Mouse (Mus musculus) myocyte (in vitro differentiated cells): ENCODE measurements around the gene Heg1.

Experiments used
- CEBPB ChIP-seq: IDR thresholded peaks from 2 replicates; pipeline ENCODE4 v1.6.1; 2011; ENCODE audit warnings: mild to moderate bottlenecking, moderate library complexity; ENCODE audit not compliant: poor library complexity, insufficient read depth, severe bottlenecking
- E2F4 ChIP-seq: IDR thresholded peaks from one replicate; pipeline ENCODE4 v1.6.1; 2011; ENCODE audit warnings: mild to moderate bottlenecking, control low read depth, moderate library complexity; ENCODE audit not compliant: insufficient read depth
- MAX ChIP-seq: IDR thresholded peaks from one replicate; pipeline ENCODE4 v1.6.1; 2011; ENCODE audit warnings: low read depth, mild to moderate bottlenecking, control low read depth
- MYOD1 ChIP-seq, 3 experiments: IDR thresholded peaks; one replicate each; pipeline ENCODE4 v1.6.1; 2011; ENCODE audit warnings: control low read depth in 2 of 3, low read depth in 2 of 3, mild to moderate bottlenecking in 2 of 3, moderate library complexity in 1 of 3; ENCODE audit not compliant: insufficient read length in 2 of 3, control insufficient read depth in 1 of 3
- MYOG ChIP-seq, 3 experiments: IDR thresholded peaks; one replicate each; pipeline ENCODE4 v1.6.1; 2011; ENCODE audit warnings: control low read depth in 2 of 3, low read depth in 2 of 3, mild to moderate bottlenecking in 2 of 3; ENCODE audit not compliant: insufficient read length in 2 of 3, control insufficient read depth in 1 of 3, insufficient read depth in 1 of 3
- POLR2A ChIP-seq: IDR thresholded peaks from one replicate; pipeline ENCODE4 v1.6.1; 2011; ENCODE audit warnings: low read depth, mild to moderate bottlenecking, control low read depth, moderate library complexity; ENCODE audit not compliant: insufficient read length
- POLR2AphosphoS2 ChIP-seq: IDR thresholded peaks from one replicate; pipeline ENCODE4 v1.6.1; 2011; ENCODE audit warnings: low read depth, control low read depth; ENCODE audit not compliant: insufficient read length
- REST ChIP-seq: IDR thresholded peaks from one replicate; pipeline ENCODE4 v1.6.1; 2011; ENCODE audit warnings: mild to moderate bottlenecking, control low read depth, moderate library complexity; ENCODE audit not compliant: insufficient read depth, insufficient read length
- SRF ChIP-seq: IDR thresholded peaks from one replicate; pipeline ENCODE4 v1.6.1; 2011; ENCODE audit warnings: low read depth; ENCODE audit not compliant: control insufficient read depth, insufficient read length
- TCF12 ChIP-seq: IDR thresholded peaks from one replicate; pipeline ENCODE4 v1.6.1; 2011; ENCODE audit warnings: mild to moderate bottlenecking, control low read depth; ENCODE audit not compliant: poor library complexity, insufficient read depth, severe bottlenecking
- TCF3 ChIP-seq: IDR thresholded peaks from one replicate; pipeline ENCODE4 v1.6.1; 2011; ENCODE audit warnings: low read depth, control low read depth; ENCODE audit not compliant: insufficient read length
- USF1 ChIP-seq: IDR thresholded peaks from one replicate; pipeline ENCODE4 v1.6.1; 2011; ENCODE audit warnings: low read depth, mild to moderate bottlenecking, control low read depth, moderate library complexity

DNA sequence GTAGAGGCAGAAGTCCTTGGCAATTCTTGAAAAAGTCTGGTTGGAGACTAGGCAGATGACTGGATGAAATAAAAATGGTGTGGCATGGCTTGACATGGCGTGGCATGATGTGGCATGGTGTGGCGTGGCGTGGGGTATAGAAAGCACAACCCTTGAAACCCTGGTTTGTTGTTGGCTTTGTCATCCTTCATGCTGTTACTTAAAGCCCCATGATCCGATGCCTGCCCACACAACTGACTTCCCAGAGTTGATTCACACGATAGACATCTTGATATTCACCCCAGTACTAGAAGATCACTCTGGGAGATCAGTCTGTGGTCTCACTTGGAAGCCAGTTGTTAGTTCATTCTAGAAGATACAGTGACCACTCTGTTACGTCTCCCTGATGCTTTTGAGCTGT lies 93.4 kb downstream of the Heg1 start:
- no peak for TF ChIP-seq USF1
- TF ChIP-seq POLR2A: no peak
- TF ChIP-seq MAX: no peak
- TF ChIP-seq CEBPB: no peak
- TF ChIP-seq E2F4: no peak
- no peak for TF ChIP-seq POLR2AphosphoS2
- TF ChIP-seq MYOG (IDR thresholded peaks at IDR 0.05; ENCODE audit: control insufficient read depth in 1 of 3, insufficient read depth in 1 of 3, insufficient read length in 2 of 3, low read depth in 2 of 3): no peak
- TF ChIP-seq TCF12: no peak
- TF ChIP-seq REST: no peak
- no peak for TF ChIP-seq MYOD1 (IDR thresholded peaks at IDR 0.05; ENCODE audit: control insufficient read depth in 1 of 3, insufficient read length in 2 of 3, low read depth in 2 of 3)
- TF ChIP-seq TCF3: no peak
- no peak for TF ChIP-seq SRF
